Mouse (Mus musculus) left cerebral cortex, postnatal 4 days (tissue): ENCODE measurements at regions not wholly inside any gene's neighbourhood (a gene's known extent, or its start where the extent isn't known, plus 50 kb on each side); places are given as distances from the start of the nearest gene placed in this dataset.

ENCODE experiments used
- DNase-seq: peaks from one replicate; pipeline ENCODE4 v3.0.0-alpha.2; 2022
- intact Hi-C: fragments of 180-260 bp; cut with DNase I; formaldehyde crosslinking; loops from one replicate; pipeline ENCODE4 v1.15.1; 2025

- DNase-seq, result no peak
- intact Hi-C loops, result no loop called here
These were observed 86.2 kb upstream of the Cpm start for GRCm38 (mm10) chr10:117542886-117543695.

GRCm38 (mm10) chr10:117542351-117542750 is 86.9 kb upstream of the Cpm start:
- intact Hi-C loops, result no loop called here
- no peak for DNase-seq

GRCm38 (mm10) chr10:117541487-117541886 is 87.8 kb upstream of the Cpm start:
- DNase-seq, result no peak
- intact Hi-C loops, result no loop called here

- intact Hi-C loops, result no loop called here
- DNase-seq, result no peak
These were observed 88.4 kb upstream of the Cpm start for GRCm38 (mm10) chr10:117540747-117541398.

GRCm38 (mm10) chr10:117540112-117540594 is 89.1 kb upstream of the Cpm start:
- intact Hi-C loops, result no loop called here

GRCm38 (mm10) chr10:117539532-117539931 is 89.8 kb upstream of the Cpm start:
- intact Hi-C loops, result no loop called here
- no peak for DNase-seq

More at GRCm38 (mm10) chr10:117540112-117540594, 89.1 kb upstream of the Cpm start:
- no peak for DNase-seq

- intact Hi-C loops, result no loop called here
- no peak for DNase-seq
These were observed 90.6 kb upstream of the Cpm start for GRCm38 (mm10) chr10:117538725-117539124.

- intact Hi-C loops, result no loop called here
- no peak for DNase-seq
These were observed 92.3 kb upstream of the Cpm start for GRCm38 (mm10) chr10:117536769-117537599.

- intact Hi-C loops, result no loop called here
- no peak for DNase-seq
These were observed 93.5 kb upstream of the Cpm start for GRCm38 (mm10) chr10:117535843-117536242.

- intact Hi-C loops, result no loop called here
- DNase-seq, result no peak
These were observed 94.1 kb upstream of the Cpm start for GRCm38 (mm10) chr10:117534992-117535719.

- intact Hi-C loops, result no loop called here
- DNase-seq, result no peak
These were observed 94.8 kb upstream of the Cpm start for GRCm38 (mm10) chr10:117534478-117534877.

- intact Hi-C loops, result no loop called here
- no peak for DNase-seq
These were observed 95.5 kb upstream of the Cpm start for GRCm38 (mm10) chr10:117533541-117534386.

GRCm38 (mm10) chr10:117532750-117533540 is 96.4 kb upstream of the Cpm start:
- DNase-seq, result no peak
- intact Hi-C loops, result no loop called here

- intact Hi-C loops, result no loop called here
- no peak for DNase-seq
These were observed 97.2 kb upstream of the Cpm start for GRCm38 (mm10) chr10:117531798-117532747.

GRCm38 (mm10) chr10:117530859-117531602 is 98.3 kb upstream of the Cpm start:
- DNase-seq, result no peak
- intact Hi-C loops, result no loop called here

- DNase-seq, result no peak
- intact Hi-C loops, result no loop called here
These were observed 99.1 kb upstream of the Cpm start for GRCm38 (mm10) chr10:117530007-117530858.
